Mouse (Mus musculus): Measurements from ENCODE around the gene Flvcr2. TPM values are rescaled to one million over a fixed set of nuclear protein-coding genes. Genes with fewer than 3 reads are reported as not detected.

Gene Flvcr2
- polyA plus RNA-seq (2015; fragmentation: Nextera tagmentation; extraction: Ambion mirVana): 3.2 and 7.1 TPM in 2 replicates

GRCm38 (mm10) chr12:85745827-85746695 lies at the start of gene Flvcr2:
TSS of gene Flvcr2 (plus strand) at chr12:85746539.

GRCm38 (mm10) chr12:85824438-85825264 lies 78.3 kb downstream of the Flvcr2 start, which contains the start of the genes Erg28 and Ttll5:
TSS of gene Erg28 (minus strand) at chr12:85824550.
TSS of gene Ttll5 (plus strand) at chr12:85824659.

Small RNA genes lying within 50 kb of the gene (microRNA-seq; reads per million reads assigned to microRNA genes)
- gene Gm47285 (ENCODE audit: borderline replicate concordance, insufficient number of aligned reads): not detected

Other genes starting within 250 kb of the Flvcr2 start
- 0.62 and 1.3 TPM in 2 replicates for gene Jdp2, start 147.5 kb upstream of the Flvcr2 start, polyA plus RNA-seq (2015; fragmentation: Nextera tagmentation; extraction: Ambion mirVana)
- 3.8 and 4.0 TPM in 2 replicates for gene Batf, start 59.9 kb upstream of the Flvcr2 start, polyA plus RNA-seq (2015; fragmentation: Nextera tagmentation; extraction: Ambion mirVana)
- gene Erg28, start 78.0 kb downstream of the Flvcr2 start, polyA plus RNA-seq (2015; fragmentation: Nextera tagmentation; extraction: Ambion mirVana): 71.0 and 82.9 TPM in 2 replicates
- 7.7 and 9.4 TPM in 2 replicates for gene Ttll5, start 78.1 kb downstream of the Flvcr2 start, polyA plus RNA-seq (2015; fragmentation: Nextera tagmentation; extraction: Ambion mirVana)

Data from adrenal gland, postnatal 0 days (tissue).